Mouse (Mus musculus) liver, embryonic 15.5 days (tissue): Measurements from ENCODE around the gene Mrgpra2a. TPM values are rescaled to one million over a fixed set of nuclear protein-coding genes. Genes with fewer than 3 reads are reported as not detected.
"Not testable (repeated sequence)": the region's sequence is repeated elsewhere in the genome, so short reads cannot be mapped to it uniquely, and the experiment has no call there.

Source experiments
- ATAC-seq: fragments of 200-750 bp; cut with Nextera tagmentation; 2 replicates; pipeline ENCODE4 v1.8.0; 2017; ENCODE audit warnings: moderate number of reproducible peaks, mild to moderate bottlenecking, moderate library complexity; ENCODE audit not compliant: insufficient read depth
- H3K27ac ChIP-seq: fragments of 300-500 bp; sonication (generic); replicated peaks from 2 replicates; pipeline ENCODE4 v1.5.1; 2015; ENCODE audit warnings: mild to moderate bottlenecking, inconsistent platforms
- H3K27me3 ChIP-seq: fragments of 300-500 bp; sonication (generic); 2 replicates; pipeline ENCODE4 v1.6.1; 2015; ENCODE audit warnings: mild to moderate bottlenecking, inconsistent platforms
- H3K36me3 ChIP-seq: fragments of 300-500 bp; sonication (generic); replicated peaks from 2 replicates; pipeline ENCODE4 v1.6.1; 2015; ENCODE audit warnings: moderate library complexity, mild to moderate bottlenecking, inconsistent platforms
- H3K4me1 ChIP-seq: fragments of 300-500 bp; sonication (generic); replicated peaks from 2 replicates; pipeline ENCODE4 v1.6.1; 2015; ENCODE audit warnings: inconsistent platforms
- H3K4me2 ChIP-seq: fragments of 300-500 bp; sonication (generic); 2 replicates; pipeline ENCODE4 v1.6.1; 2015; ENCODE audit warnings: moderate library complexity, mild to moderate bottlenecking, inconsistent platforms
- H3K4me3 ChIP-seq: fragments of 300-500 bp; sonication (generic); replicated peaks from 2 replicates; pipeline ENCODE4 v1.5.1; 2015; ENCODE audit warnings: mild to moderate bottlenecking, inconsistent platforms
- H3K9ac ChIP-seq: fragments of 300-500 bp; sonication (generic); 2 replicates; pipeline ENCODE4 v1.6.1; 2015; ENCODE audit warnings: moderate library complexity, mild to moderate bottlenecking, inconsistent platforms
- H3K9me3 ChIP-seq: fragments of 300-500 bp; sonication (generic); replicated peaks from 2 replicates; pipeline ENCODE4 v1.6.1; 2016; ENCODE audit warnings: inconsistent platforms
- WGBS: fragments of 180-500 bp; shearing (Covaris S2); methylation state at CpG from one replicate; pipeline ENCODE4 v1.1.7; 2015; ENCODE audit warnings: mixed read lengths; ENCODE audit not compliant: insufficient replicate concordance; 5-methylcytosine and 5-hydroxymethylcytosine counted together
- polyA plus RNA-seq: library from polyadenylated mRNA; unstranded; fragments of >200 nt; fragmentation: Nextera tagmentation; extraction: Ambion mirVana; gene quantifications from 2 replicates; pipeline ENCODE4 v1.2.1, GENCODE M21; 2015

Mrgpra2a gene
- polyA plus RNA-seq = 0.41 and 0.43 TPM in 2 replicates

- WGBS = no CpG with 5 or more reads among the region's 1 CpGs
- H3K27me3 ChIP-seq, H3K27ac ChIP-seq, H3K4me3 ChIP-seq, H3K9ac ChIP-seq, H3K36me3 ChIP-seq, ATAC-seq, H3K4me2 ChIP-seq, H3K9me3 ChIP-seq, H3K4me1 ChIP-seq: not testable (repeated sequence)
Measured at GRCm38 (mm10) chr7:47452015-47452414, at the start of gene Mrgpra2a. Gene Mrgpra2a, minus strand, starts transcription at chr7:47452139.

GRCm38 (mm10) chr7:47491266-47491665 is 39.3 kb upstream of the Mrgpra2a start:
- H3K4me1 ChIP-seq, H3K9me3 ChIP-seq, H3K36me3 ChIP-seq, H3K27ac ChIP-seq, H3K27me3 ChIP-seq, H3K4me2 ChIP-seq, ATAC-seq, H3K9ac ChIP-seq, H3K4me3 ChIP-seq: not testable (repeated sequence)

- not testable (repeated sequence) for H3K4me2 ChIP-seq, H3K27me3 ChIP-seq, ATAC-seq, H3K27ac ChIP-seq, H3K4me3 ChIP-seq, H3K9me3 ChIP-seq, H3K4me1 ChIP-seq, H3K9ac ChIP-seq, H3K36me3 ChIP-seq
- no CpG with 5 or more reads among the region's 1 CpGs for WGBS
Measured at GRCm38 (mm10) chr7:47489438-47489837, 37.5 kb upstream of the Mrgpra2a start.

- not testable (repeated sequence) for ATAC-seq, H3K27ac ChIP-seq
Measured at GRCm38 (mm10) chr7:47483181-47483580, 31.2 kb upstream of the Mrgpra2a start.

GRCm38 (mm10) chr7:47473904-47474303 is 22.0 kb upstream of the Mrgpra2a start:
- H3K27me3 ChIP-seq, ATAC-seq, H3K27ac ChIP-seq, H3K9ac ChIP-seq, H3K4me2 ChIP-seq, H3K36me3 ChIP-seq, H3K4me3 ChIP-seq, H3K9me3 ChIP-seq, H3K4me1 ChIP-seq: not testable (repeated sequence)
- WGBS = 45% methylated on average over 2 of the region's 3 CpGs

More at GRCm38 (mm10) chr7:47483181-47483580, 31.2 kb upstream of the Mrgpra2a start:
- H3K4me1 ChIP-seq, H3K9me3 ChIP-seq, H3K4me3 ChIP-seq, H3K4me2 ChIP-seq, H3K9ac ChIP-seq, H3K27me3 ChIP-seq, H3K36me3 ChIP-seq: not testable (repeated sequence)

- H3K4me2 ChIP-seq, H3K4me1 ChIP-seq, H3K27ac ChIP-seq, H3K9me3 ChIP-seq, ATAC-seq, H3K36me3 ChIP-seq, H3K4me3 ChIP-seq, H3K27me3 ChIP-seq, H3K9ac ChIP-seq: not testable (repeated sequence)
Measured at GRCm38 (mm10) chr7:47465278-47465981, 13.5 kb upstream of the Mrgpra2a start.

- not testable (repeated sequence) for H3K4me3 ChIP-seq, H3K4me2 ChIP-seq, H3K4me1 ChIP-seq, ATAC-seq, H3K27me3 ChIP-seq, H3K27ac ChIP-seq, H3K9me3 ChIP-seq, H3K36me3 ChIP-seq, H3K9ac ChIP-seq
Measured at GRCm38 (mm10) chr7:47445729-47446128, 6.2 kb downstream of the Mrgpra2a start.

GRCm38 (mm10) chr7:47436463-47436862 is 15.5 kb downstream of the Mrgpra2a start:
- not testable (repeated sequence) for H3K4me3 ChIP-seq, H3K27ac ChIP-seq, H3K4me2 ChIP-seq, H3K9ac ChIP-seq, H3K27me3 ChIP-seq, H3K4me1 ChIP-seq, ATAC-seq, H3K9me3 ChIP-seq, H3K36me3 ChIP-seq
- WGBS = 25% methylated on average over 1 of the region's 2 CpGs

- not testable (repeated sequence) for H3K9ac ChIP-seq, H3K4me3 ChIP-seq, ATAC-seq, H3K36me3 ChIP-seq, H3K4me1 ChIP-seq, H3K9me3 ChIP-seq, H3K4me2 ChIP-seq, H3K27me3 ChIP-seq, H3K27ac ChIP-seq
Measured at GRCm38 (mm10) chr7:47427815-47428508, 24.0 kb downstream of the Mrgpra2a start.

- ATAC-seq = no peak
- no peaks in the 10 kb centered on the region for H3K27me3 ChIP-seq
- no peak overlapping the region for H3K4me2 ChIP-seq
- no peak overlapping the region for H3K4me3 ChIP-seq
- no peaks in the 10 kb centered on the region for H3K4me1 ChIP-seq
- WGBS = 27% methylated on average over 2 of the region's 2 CpGs
- H3K9me3 ChIP-seq = no peaks in the 10 kb centered on the region
- no peaks in the 10 kb centered on the region for H3K36me3 ChIP-seq
- H3K9ac ChIP-seq = no peak overlapping the region
- no peak overlapping the region for H3K27ac ChIP-seq
Measured at GRCm38 (mm10) chr7:47410602-47411001, 41.3 kb downstream of the Mrgpra2a start.

GRCm38 (mm10) chr7:47409545-47409944 is 42.4 kb downstream of the Mrgpra2a start:
- no peaks in the 10 kb centered on the region for H3K4me1 ChIP-seq
- no peak for ATAC-seq
- no peaks in the 10 kb centered on the region for H3K36me3 ChIP-seq
- WGBS = 20% methylated on average over 1 of the region's 1 CpGs
- no peak overlapping the region for H3K27ac ChIP-seq
- H3K4me3 ChIP-seq = no peak overlapping the region
- H3K9me3 ChIP-seq = no peaks in the 10 kb centered on the region
- H3K9ac ChIP-seq = no peak overlapping the region
- no peaks in the 10 kb centered on the region for H3K27me3 ChIP-seq
- H3K4me2 ChIP-seq = no peak overlapping the region

GRCm38 (mm10) chr7:47401125-47401524 is 50.8 kb downstream of the Mrgpra2a start:
- no peak overlapping the region for H3K4me2 ChIP-seq
- H3K27ac ChIP-seq = no peak overlapping the region
- no peak overlapping the region for H3K9ac ChIP-seq
- H3K27me3 ChIP-seq = no peaks in the 10 kb centered on the region
- no peak overlapping the region for H3K4me3 ChIP-seq
- ATAC-seq = no peak
- no peaks in the 10 kb centered on the region for H3K9me3 ChIP-seq
- H3K4me1 ChIP-seq = no peaks in the 10 kb centered on the region
- no peaks in the 10 kb centered on the region for H3K36me3 ChIP-seq
